ENCODE assay signal across 11 mouse cellular contexts in genomic region chr3:97324046-97324445, GRCm38 (mm10). TPM values are rescaled to one million over a fixed set of nuclear protein-coding genes. Genes with fewer than 3 reads are reported as not detected.
A peak's percentile ranks its signal among the peaks of the same experiment; 100 is the strongest.
DNase-seq lines count a peak whose midpoint lies in the region; ATAC-seq and TF ChIP-seq lines count a peak whose summit lies in the region.
"Had no signal": no experiment of that assay in that cellular context is flagged by ENCODE, and none has a peak within 500 bp of the region (broad histone marks: within the 10 kb centered on the region; RNA-seq: fewer than 3 reads in every experiment).

No protein-coding gene starts in this region.

- no peak overlapping the region for H3K27ac ChIP-seq in forebrain, embryonic 11.5 days (ENCODE audit: low read depth, low read length)
- no peak overlapping the region for H3K27ac ChIP-seq in forebrain, embryonic 10.5 days
- H3K27ac ChIP-seq in cortical plate, adult 2 months (ENCODE audit: insufficient read depth, low read length) = no peak overlapping the region
- no peak overlapping the region for H3K27ac ChIP-seq in hindbrain, embryonic 15.5 days (replicated peaks)
- H3K27ac ChIP-seq in midbrain, postnatal 0 days (ENCODE audit: low read depth, low read length) = no peak overlapping the region
- no peak overlapping the region for H3K27ac ChIP-seq in liver, postnatal 0 days (ENCODE audit: low read depth)
- H3K27ac ChIP-seq: liver, embryonic 14.5 days had no signal

- no peak for TF ChIP-seq CTCF in cortical plate, adult 2 months (IDR thresholded peaks at IDR 0.05; ENCODE audit: extremely low read depth, insufficient read depth, low read length)
- no peak for TF ChIP-seq CTCF in midbrain, postnatal 0 days (IDR thresholded peaks at IDR 0.05)
- TF ChIP-seq CTCF in liver, postnatal 0 days (IDR thresholded peaks at IDR 0.05; ENCODE audit: low read depth) = no peak
- no peak for TF ChIP-seq CTCF in lung, adult 2 months (IDR thresholded peaks at IDR 0.05; ENCODE audit: insufficient read depth, low read length)

- H3K4me1 ChIP-seq in forebrain, embryonic 11.5 days (replicated peaks; ENCODE audit: control insufficient read depth, insufficient read depth, low read length) = no peaks in the 10 kb centered on the region
- H3K4me1 ChIP-seq in forebrain, embryonic 10.5 days = peaks cover 25% of the 10 kb centered on the region
- peaks cover 4% of the 10 kb centered on the region for H3K4me1 ChIP-seq in cortical plate, adult 2 months (ENCODE audit: control insufficient read depth, insufficient read depth, low read length)
- peaks cover 12% of the 10 kb centered on the region for H3K4me1 ChIP-seq in hindbrain, embryonic 15.5 days (replicated peaks)
- no peaks in the 10 kb centered on the region; the same call in 1 of the 2 replicates for H3K4me1 ChIP-seq in midbrain, postnatal 0 days (ENCODE audit: insufficient read depth, low read length)
- H3K4me1 ChIP-seq in liver, postnatal 0 days (ENCODE audit: insufficient read depth) = no peaks in the 10 kb centered on the region
- H3K4me1 ChIP-seq in lung, adult 2 months (ENCODE audit: control insufficient read depth, insufficient read depth, low read length) = no peaks in the 10 kb centered on the region

- ATAC-seq in forebrain, embryonic 11.5 days (replicated peaks; ENCODE audit: low FRiP score) = peak; percentile 69
- ATAC-seq in hindbrain, embryonic 15.5 days (ENCODE audit: low FRiP score, low read depth) = peak; percentile 51; the same call in 1 of the 2 replicates
- ATAC-seq in midbrain, postnatal 0 days (ENCODE audit: low FRiP score) = no peak
- ATAC-seq in liver, postnatal 0 days = no peak
- ATAC-seq in inflammation-experienced regulatory T-cells, adult 6 months = no peak

- no peaks in the 10 kb centered on the region for H3K36me3 ChIP-seq in forebrain, embryonic 11.5 days (ENCODE audit: control insufficient read depth, insufficient read depth, low read length)
- H3K36me3 ChIP-seq in forebrain, embryonic 10.5 days (replicated peaks) = no peaks in the 10 kb centered on the region
- H3K36me3 ChIP-seq in hindbrain, embryonic 15.5 days = no peaks in the 10 kb centered on the region
- H3K36me3 ChIP-seq in midbrain, postnatal 0 days (ENCODE audit: insufficient read depth, low read length) = no peaks in the 10 kb centered on the region
- H3K36me3 ChIP-seq in liver, postnatal 0 days (replicated peaks; ENCODE audit: insufficient read depth, low read length) = no peaks in the 10 kb centered on the region

- H3K4me2 ChIP-seq in forebrain, embryonic 11.5 days (ENCODE audit: low read depth, low read length, severe bottlenecking) = no peak overlapping the region
- H3K4me2 ChIP-seq in hindbrain, embryonic 15.5 days = peak overlapping the region; percentile 50
- peak overlapping the region; percentile 24; the same call in 1 of the 2 replicates for H3K4me2 ChIP-seq in midbrain, postnatal 0 days (ENCODE audit: low read depth, low read length, poor library complexity, severe bottlenecking)
- no peak overlapping the region for H3K4me2 ChIP-seq in liver, postnatal 0 days (ENCODE audit: low read depth, low read length)

- DNase-seq in forebrain, embryonic 11.5 days (ENCODE audit: low spot score) = peak; percentile 61
- no peak for DNase-seq in forebrain, embryonic 10.5 days (ENCODE audit: extremely low spot score, low spot score)
- DNase-seq in midbrain, postnatal 0 days (ENCODE audit: low spot score) = peak; percentile 30
- DNase-seq in liver, postnatal 0 days = no peak
- DNase-seq in lung, adult 2 months = no peak
- DNase-seq: adrenal gland, adult 2 months; heart, adult 18-20 months had no signal

- no peak for TF ChIP-seq EP300 in liver, postnatal 0 days (IDR thresholded peaks at IDR 0.05; ENCODE audit: low read depth)

- 42% methylated on average over 17 of the region's 17 CpGs for WGBS in forebrain, embryonic 11.5 days
- 58% methylated on average over 17 of the region's 17 CpGs for WGBS in forebrain, embryonic 10.5 days
- WGBS in hindbrain, embryonic 15.5 days = 18% methylated on average over 17 of the region's 17 CpGs
- WGBS in midbrain, postnatal 0 days = 44% methylated on average over 17 of the region's 17 CpGs
- 69% methylated on average over 17 of the region's 17 CpGs for WGBS in liver, postnatal 0 days (ENCODE audit: insufficient replicate concordance)
- 63% methylated on average over 17 of the region's 17 CpGs for WGBS in lung, adult 2 months

- no peaks in the 10 kb centered on the region for H3K27me3 ChIP-seq in forebrain, embryonic 11.5 days (ENCODE audit: control insufficient read depth, insufficient read depth, low read length)
- H3K27me3 ChIP-seq in forebrain, embryonic 10.5 days (ENCODE audit: poor library complexity, severe bottlenecking) = no peaks in the 10 kb centered on the region; the same call in none of the 2 replicates
- peaks cover 3% of the 10 kb centered on the region; the same call in 1 of the 2 replicates for H3K27me3 ChIP-seq in hindbrain, embryonic 15.5 days
- no peaks in the 10 kb centered on the region for H3K27me3 ChIP-seq in midbrain, postnatal 0 days (ENCODE audit: insufficient read depth, low read length)
- no peaks in the 10 kb centered on the region for H3K27me3 ChIP-seq in liver, postnatal 0 days (ENCODE audit: insufficient read depth, low read length)

- no peak overlapping the region for H3K9ac ChIP-seq in forebrain, embryonic 11.5 days (ENCODE audit: low read length)
- 0 out of 2 replicates have a peak overlapping the region, but pooled peaks have one; percentile 3 for H3K9ac ChIP-seq in hindbrain, embryonic 15.5 days
- H3K9ac ChIP-seq in midbrain, postnatal 0 days (replicated peaks; ENCODE audit: low read length, poor library complexity, severe bottlenecking) = no peak overlapping the region
- H3K9ac ChIP-seq in liver, postnatal 0 days (replicated peaks) = no peak overlapping the region
- H3K9ac ChIP-seq: liver, embryonic 14.5 days had no signal

- H3K9me3 ChIP-seq in forebrain, embryonic 11.5 days (ENCODE audit: control insufficient read depth, low read length) = no peaks in the 10 kb centered on the region
- H3K9me3 ChIP-seq in forebrain, embryonic 10.5 days = no peaks in the 10 kb centered on the region
- H3K9me3 ChIP-seq in hindbrain, embryonic 15.5 days = no peaks in the 10 kb centered on the region
- H3K9me3 ChIP-seq in midbrain, postnatal 0 days (ENCODE audit: low read length) = no peaks in the 10 kb centered on the region
- H3K9me3 ChIP-seq in liver, postnatal 0 days (ENCODE audit: low read length) = no peaks in the 10 kb centered on the region

- H3K4me3 ChIP-seq in forebrain, embryonic 11.5 days (ENCODE audit: low read depth, low read length) = no peak overlapping the region
- no peak overlapping the region for H3K4me3 ChIP-seq in forebrain, embryonic 10.5 days
- H3K4me3 ChIP-seq in cortical plate, adult 2 months (ENCODE audit: insufficient read depth, low read length) = peak overlapping the region; percentile 14; the same call in 1 of the 2 replicates
- peak overlapping the region; percentile 22 for H3K4me3 ChIP-seq in hindbrain, embryonic 15.5 days
- no peak overlapping the region for H3K4me3 ChIP-seq in midbrain, postnatal 0 days (ENCODE audit: low read depth, low read length)
- no peak overlapping the region for H3K4me3 ChIP-seq in liver, postnatal 0 days (ENCODE audit: low read depth, low read length)
- no peak overlapping the region for H3K4me3 ChIP-seq in lung, adult 2 months (replicated peaks; ENCODE audit: extremely low read depth, low read depth, low read length)

- TF ChIP-seq POLR2A in cortical plate, adult 2 months (IDR thresholded peaks at IDR 0.05; ENCODE audit: extremely low read depth, insufficient read depth, low read length) = no peak
- TF ChIP-seq POLR2A in lung, adult 2 months (IDR thresholded peaks at IDR 0.05; ENCODE audit: borderline replicate concordance, extremely low read depth, low read depth, low read length) = no peak

RNA-seq across cellular contexts. Expression of gene Bcl9, which starts 26.3 kb away (rescaled TPM):
- polyA plus RNA-seq in forebrain, embryonic 11.5 days (2014; fragmentation: Nextera tagmentation; extraction: Ambion mirVana) = 81.8 and 82.1 TPM in 2 replicates
- 51.4 and 52.7 TPM in 2 replicates for polyA plus RNA-seq in forebrain, embryonic 10.5 days (2016; fragmentation: Nextera tagmentation; extraction: Ambion mirVana)
- polyA plus RNA-seq in cortical plate, adult 2 months (2012; rRNA removed) = 17.3 and 18.7 TPM in 2 replicates
- polyA plus RNA-seq in hindbrain, embryonic 15.5 days (2015; fragmentation: Nextera tagmentation; extraction: Ambion mirVana) = 72.6 and 82.7 TPM in 2 replicates
- total RNA-seq in midbrain, postnatal 0 days (2014; rRNA removed) = 32.2 and 39.6 TPM in 2 replicates
- polyA plus RNA-seq in midbrain, postnatal 0 days (2015; fragmentation: Nextera tagmentation; extraction: Ambion mirVana) = 58.9 and 61.3 TPM in 2 replicates
- polyA plus RNA-seq in liver, postnatal 0 days (2015; fragmentation: Nextera tagmentation; extraction: Ambion mirVana) = 3.7 and 4.5 TPM in 2 replicates
- polyA plus RNA-seq in inflammation-experienced regulatory T-cells, adult 6 months (2017; shearing (Covaris generic)) = 1 to 10 TPM; 1.1 to 6.1 (median 4.0) TPM
- 11.5 and 15.4 TPM in 2 replicates for polyA plus RNA-seq in lung, adult 2 months (2012; rRNA removed)

Comparison
In these comparisons a context has a peak if more than half of its experiments do, and no peak if none do; other contexts are left out.
1. DNase-seq: peak in forebrain, embryonic 11.5 days (single experiment) and midbrain, postnatal 0 days (single experiment); none in forebrain, embryonic 10.5 days (single experiment), liver, postnatal 0 days (single experiment) and lung, adult 2 months (single experiment).
2. ATAC-seq: peak in forebrain, embryonic 11.5 days (single experiment) and hindbrain, embryonic 15.5 days (single experiment); none in midbrain, postnatal 0 days (single experiment), liver, postnatal 0 days (single experiment) and inflammation-experienced regulatory T-cells, adult 6 months (single experiment).
3. H3K4me2 ChIP-seq: peak in hindbrain, embryonic 15.5 days (single experiment) and midbrain, postnatal 0 days (single experiment); none in forebrain, embryonic 11.5 days (single experiment) and liver, postnatal 0 days (single experiment).
4. H3K4me3 ChIP-seq: peak in cortical plate, adult 2 months (single experiment) and hindbrain, embryonic 15.5 days (single experiment); none in forebrain, embryonic 11.5 days (single experiment), forebrain, embryonic 10.5 days (single experiment), midbrain, postnatal 0 days (single experiment), liver, postnatal 0 days (single experiment) and lung, adult 2 months (single experiment).